Mouse (Mus musculus) forebrain, embryonic 16.5 days (tissue): ENCODE measurements at regions not wholly inside any gene's neighbourhood (a gene's known extent, or its start where the extent isn't known, plus 50 kb on each side); places are given as distances from the start of the nearest gene placed in this dataset.

Experiments
- ATAC-seq: fragments of 200-750 bp; cut with Nextera tagmentation; 2 replicates; pipeline ENCODE4 v1.8.0; 2017; ENCODE audit warnings: mild to moderate bottlenecking, moderate library complexity
- H3K27ac ChIP-seq: fragments of 300-500 bp; sonication (generic); 2 replicates; pipeline ENCODE4 v1.5.1; 2014; ENCODE audit warnings: low read length, control low read depth
- H3K27me3 ChIP-seq: fragments of 300-500 bp; sonication (generic); replicated peaks from 2 replicates; pipeline ENCODE4 v1.6.1; 2014; ENCODE audit warnings: low read length; ENCODE audit not compliant: control insufficient read depth, insufficient read depth
- H3K36me3 ChIP-seq: fragments of 300-500 bp; sonication (generic); 2 replicates; pipeline ENCODE4 v1.6.1; 2014; ENCODE audit not compliant: control insufficient read depth, insufficient read depth
- H3K4me1 ChIP-seq: fragments of 300-500 bp; sonication (generic); replicated peaks from 2 replicates; pipeline ENCODE4 v1.6.1; 2014; ENCODE audit warnings: low read length; ENCODE audit not compliant: control insufficient read depth, insufficient read depth
- H3K4me2 ChIP-seq: fragments of 300-500 bp; sonication (generic); 2 replicates; pipeline ENCODE4 v1.6.1; 2014; ENCODE audit warnings: mild to moderate bottlenecking, low read length, control low read depth
- H3K4me3 ChIP-seq: fragments of 300-500 bp; sonication (generic); replicated peaks from 2 replicates; pipeline ENCODE4 v1.5.1; 2014; ENCODE audit warnings: mild to moderate bottlenecking, low read length, control low read depth
- H3K9ac ChIP-seq: fragments of 300-500 bp; sonication (generic); replicated peaks from 2 replicates; pipeline ENCODE4 v1.6.1; 2014; ENCODE audit warnings: low read depth, low read length, control low read depth
- H3K9me3 ChIP-seq: fragments of 300-500 bp; sonication (generic); 2 replicates; pipeline ENCODE4 v1.6.1; 2016; ENCODE audit warnings: low read length; ENCODE audit not compliant: control insufficient read depth
- WGBS: fragments of 180-500 bp; shearing (Covaris S2); extraction: QIAGEN DNeasy Blood & Tissue Kit; methylation state at CpG from one replicate; pipeline ENCODE4 v1.1.7; 2014; 5-methylcytosine and 5-hydroxymethylcytosine counted together

DNA sequence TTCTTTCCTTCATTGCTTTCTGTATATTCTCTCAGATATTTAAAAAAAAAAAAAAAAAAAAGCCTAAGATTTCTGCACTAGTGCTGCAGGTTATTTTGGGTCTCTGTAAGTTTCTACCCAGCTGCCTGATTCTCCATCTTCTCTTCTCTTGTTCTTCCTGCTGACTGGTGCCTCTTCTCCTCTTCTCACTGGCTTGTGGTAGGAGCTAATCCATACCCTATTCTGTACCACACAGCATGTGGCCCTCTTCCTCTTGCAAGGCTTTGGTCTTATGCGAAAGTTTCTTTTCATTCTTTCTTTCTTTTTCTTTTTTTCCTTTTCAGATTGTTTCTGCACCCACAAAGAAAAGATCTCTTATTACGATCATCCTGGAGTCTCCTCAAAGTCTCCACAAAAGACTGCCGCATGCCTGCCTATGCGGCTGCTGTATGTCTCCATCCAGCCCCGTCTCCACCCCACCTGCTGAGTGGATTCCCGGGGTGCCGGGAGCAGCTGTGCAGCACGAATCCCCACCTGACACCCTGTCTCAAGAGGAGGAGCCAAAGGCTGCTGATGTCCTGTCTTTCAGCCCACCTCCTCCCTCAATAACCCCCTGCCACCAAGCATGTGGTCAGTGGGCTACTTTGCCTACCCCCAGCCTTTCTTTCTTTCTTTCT is 66.3 kb downstream of the Ythdf1 start:
- WGBS, result 3% methylated on average over 8 of the region's 8 CpGs
- peaks cover 19% of the 10 kb centered on the region for H3K4me1 ChIP-seq
- H3K36me3 ChIP-seq, result no peaks in the 10 kb centered on the region
- peak overlapping the region; percentile 11; the same call in 1 of the 2 replicates for H3K4me3 ChIP-seq
- peaks cover 5% of the 10 kb centered on the region; the same call in 1 of the 2 replicates for H3K27me3 ChIP-seq
- peak; percentile 62 for ATAC-seq
- H3K4me2 ChIP-seq, result peak overlapping the region; percentile 49
- H3K27ac ChIP-seq, result peak overlapping the region; percentile 77
- peak overlapping the region; percentile 45 for H3K9ac ChIP-seq
- H3K9me3 ChIP-seq, result no peaks in the 10 kb centered on the region

GRCm38 (mm10) chr2:180847497-180847896 is 70.8 kb upstream of the Bhlhe23 start:
- 19% methylated on average over 8 of the region's 8 CpGs for WGBS
- Histone ChIP-seq H3K4me1 (peaks cover 12% of the 10 kb centered on the region), H3K9ac (no peak overlapping the region), H3K9me3 (no peaks in the 10 kb centered on the region), H3K27me3 (no peaks in the 10 kb centered on the region), H3K27ac (no peak overlapping the region), H3K4me2 (no peak overlapping the region), H3K36me3 (no peaks in the 10 kb centered on the region), H3K4me3 (no peak overlapping the region)
- ATAC-seq, result peak; percentile 58; the same call in 1 of the 2 replicates

GRCm38 (mm10) chr2:180845011-180845410 is 68.3 kb upstream of the Bhlhe23 start:
- no peak overlapping the region for H3K9ac ChIP-seq
- H3K27ac ChIP-seq, result no peak overlapping the region
- no peak overlapping the region for H3K4me2 ChIP-seq
- WGBS, result 46% methylated on average over 5 of the region's 5 CpGs
- ATAC-seq, result no peak
- no peaks in the 10 kb centered on the region for H3K9me3 ChIP-seq
- no peaks in the 10 kb centered on the region for H3K27me3 ChIP-seq
- H3K36me3 ChIP-seq, result no peaks in the 10 kb centered on the region
- no peak overlapping the region for H3K4me3 ChIP-seq
- H3K4me1 ChIP-seq, result peaks cover 12% of the 10 kb centered on the region

DNA sequence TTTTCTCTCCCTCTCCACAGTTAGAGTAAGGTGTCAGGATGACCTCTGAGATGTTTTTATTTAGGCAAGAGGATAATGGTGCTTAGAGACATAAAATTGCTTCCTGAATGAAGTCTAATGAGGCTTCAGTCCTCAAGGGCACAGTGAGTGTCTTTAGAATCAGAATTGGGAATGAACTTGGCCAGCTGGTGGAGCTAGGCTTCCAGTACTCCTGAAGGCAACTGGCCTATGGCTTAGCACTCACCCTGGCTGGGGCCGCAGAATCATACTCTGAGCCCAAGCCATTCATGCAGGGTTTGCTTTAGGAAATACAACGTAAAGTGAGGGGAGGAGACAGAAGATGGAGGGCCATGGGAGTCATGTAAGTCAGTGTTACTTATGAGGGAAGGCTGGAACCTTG is 67.0 kb upstream of the Bhlhe23 start:
- H3K27ac ChIP-seq, result no peak overlapping the region
- ATAC-seq, result no peak

DNA sequence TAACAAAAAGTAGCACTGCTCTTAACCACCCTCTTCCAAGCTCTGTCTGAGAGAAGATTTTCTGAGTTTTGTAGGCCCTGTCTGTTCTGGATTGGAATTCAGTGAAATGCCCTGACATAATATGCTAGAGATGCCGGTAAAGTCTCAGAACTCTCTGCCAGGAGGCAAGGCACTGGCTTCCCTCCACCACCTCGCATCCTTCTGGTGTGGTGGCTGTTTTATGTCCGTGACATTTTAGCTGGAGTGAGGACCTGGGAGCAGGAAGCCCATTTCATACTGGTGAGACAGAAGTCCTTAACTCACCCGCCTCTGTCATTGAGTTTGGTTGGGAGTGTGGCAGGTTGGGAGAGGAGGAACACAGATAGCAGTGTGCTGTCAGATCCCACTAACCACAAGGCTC is 62.4 kb upstream of the Bhlhe23 start:
- H3K4me2 ChIP-seq, result no peak overlapping the region
- WGBS, result 79% methylated on average over 4 of the region's 4 CpGs
- H3K27me3 ChIP-seq, result no peaks in the 10 kb centered on the region
- H3K4me1 ChIP-seq, result peaks cover 6% of the 10 kb centered on the region; the same call in 1 of the 2 replicates
- H3K9me3 ChIP-seq, result no peaks in the 10 kb centered on the region
- H3K27ac ChIP-seq, result no peak overlapping the region
- H3K4me3 ChIP-seq, result no peak overlapping the region
- no peak overlapping the region for H3K9ac ChIP-seq
- H3K36me3 ChIP-seq, result no peaks in the 10 kb centered on the region
- no peak for ATAC-seq

More for the DNA sequence above, 67.0 kb upstream of the Bhlhe23 start:
- Histone ChIP-seq H3K36me3 (no peaks in the 10 kb centered on the region), H3K4me2 (no peak overlapping the region), H3K27me3 (no peaks in the 10 kb centered on the region), H3K4me3 (no peak overlapping the region), H3K9me3 (no peaks in the 10 kb centered on the region), H3K9ac (no peak overlapping the region), H3K4me1 (peaks cover 12% of the 10 kb centered on the region)
- 67% methylated on average over 2 of the region's 2 CpGs for WGBS

GRCm38 (mm10) chr2:180837996-180838395 is 61.3 kb upstream of the Bhlhe23 start:
- Histone ChIP-seq H3K9ac (no peak overlapping the region), H3K4me2 (peak overlapping the region; percentile 21; the same call in 1 of the 2 replicates), H3K9me3 (no peaks in the 10 kb centered on the region), H3K27me3 (no peaks in the 10 kb centered on the region), H3K4me3 (no peak overlapping the region), H3K27ac (peak overlapping the region; percentile 66; the same call in 1 of the 2 replicates), H3K4me1 (peaks cover 6% of the 10 kb centered on the region; the same call in 1 of the 2 replicates), H3K36me3 (no peaks in the 10 kb centered on the region)
- ATAC-seq, result peak; percentile 65
- 59% methylated on average over 3 of the region's 3 CpGs for WGBS

DNA sequence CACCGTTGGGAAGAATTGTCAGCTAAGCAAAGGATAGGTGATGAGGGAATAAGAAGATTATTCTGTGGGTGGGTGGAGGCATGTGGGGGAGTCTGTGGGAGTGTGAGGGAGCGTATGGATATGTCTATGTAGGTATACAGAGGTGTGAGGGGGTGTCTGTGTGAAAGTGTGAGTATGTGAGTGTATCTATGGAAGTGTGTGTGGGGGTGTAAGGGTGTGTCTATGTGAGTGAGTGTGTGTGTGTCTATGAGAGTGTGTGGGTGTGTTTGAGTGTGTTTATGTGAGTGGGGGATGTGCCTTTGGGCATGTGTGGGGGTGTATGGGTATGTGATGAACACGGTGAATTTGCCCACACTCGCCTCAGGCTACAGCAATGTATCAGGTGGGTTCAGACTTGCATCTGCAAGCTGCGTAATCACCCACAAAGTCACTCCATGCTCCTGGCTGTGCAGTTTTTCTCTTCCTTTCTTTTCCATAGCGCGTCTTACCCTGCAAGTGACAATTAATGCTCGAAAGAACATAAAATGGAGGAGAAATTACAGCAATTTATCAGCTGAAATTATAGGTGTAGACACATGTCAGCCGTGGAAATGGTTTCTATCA is 60.7 kb upstream of the Bhlhe23 start:
- Histone ChIP-seq H3K36me3 (no peaks in the 10 kb centered on the region), H3K27me3 (no peaks in the 10 kb centered on the region), H3K9ac (no peak overlapping the region), H3K9me3 (no peaks in the 10 kb centered on the region), H3K4me1 (peaks cover 6% of the 10 kb centered on the region; the same call in 1 of the 2 replicates), H3K4me3 (no peak overlapping the region), H3K27ac (peak overlapping the region; percentile 60), H3K4me2 (no peak overlapping the region)
- WGBS, result 67% methylated on average over 9 of the region's 9 CpGs
- peak; percentile 77 for ATAC-seq

- Histone ChIP-seq H3K36me3 (no peaks in the 10 kb centered on the region), H3K27ac (no peak overlapping the region), H3K4me3 (no peak overlapping the region), H3K27me3 (no peaks in the 10 kb centered on the region), H3K9me3 (no peaks in the 10 kb centered on the region), H3K4me1 (peaks cover 6% of the 10 kb centered on the region; the same call in 1 of the 2 replicates), H3K4me2 (no peak overlapping the region), H3K9ac (no peak overlapping the region)
- no peak for ATAC-seq
- WGBS, result 74% methylated on average over 6 of the region's 6 CpGs
Measured at GRCm38 (mm10) chr2:180835936-180836602, 59.4 kb upstream of the Bhlhe23 start.

DNA sequence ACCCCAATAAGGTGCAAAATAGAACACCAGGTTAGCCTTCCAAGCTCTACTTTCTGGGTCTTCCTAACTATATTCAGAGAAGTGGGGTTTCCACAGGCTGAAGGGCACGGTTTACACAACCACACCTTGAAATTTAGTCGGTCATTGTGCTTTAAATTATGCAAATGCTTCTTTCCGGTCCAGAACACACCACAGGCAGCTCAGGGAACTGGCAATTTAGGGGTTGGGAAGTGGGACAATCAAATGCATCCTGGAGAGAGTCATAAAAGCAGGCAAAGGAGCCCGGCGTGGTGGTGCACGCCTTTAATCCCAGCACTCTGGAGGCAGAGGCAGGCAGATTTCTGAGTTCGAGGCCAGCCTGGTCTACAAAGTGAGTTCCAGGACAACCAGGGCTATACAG is 56.0 kb upstream of the Bhlhe23 start:
- Histone ChIP-seq H3K9me3 (no peaks in the 10 kb centered on the region), H3K4me2 (no peak overlapping the region), H3K36me3 (no peaks in the 10 kb centered on the region), H3K4me3 (no peak overlapping the region), H3K4me1 (no peaks in the 10 kb centered on the region), H3K27me3 (no peaks in the 10 kb centered on the region), H3K9ac (no peak overlapping the region), H3K27ac (no peak overlapping the region)
- no peak for ATAC-seq
- 76% methylated on average over 7 of the region's 7 CpGs for WGBS
